Mouse (Mus musculus): ENCODE results near the gene Harbi1.
"Not testable (repeated sequence)": the region's sequence is repeated elsewhere in the genome, so short reads cannot be mapped to it uniquely, and the experiment has no call there.

The Harbi1 gene

DNA sequence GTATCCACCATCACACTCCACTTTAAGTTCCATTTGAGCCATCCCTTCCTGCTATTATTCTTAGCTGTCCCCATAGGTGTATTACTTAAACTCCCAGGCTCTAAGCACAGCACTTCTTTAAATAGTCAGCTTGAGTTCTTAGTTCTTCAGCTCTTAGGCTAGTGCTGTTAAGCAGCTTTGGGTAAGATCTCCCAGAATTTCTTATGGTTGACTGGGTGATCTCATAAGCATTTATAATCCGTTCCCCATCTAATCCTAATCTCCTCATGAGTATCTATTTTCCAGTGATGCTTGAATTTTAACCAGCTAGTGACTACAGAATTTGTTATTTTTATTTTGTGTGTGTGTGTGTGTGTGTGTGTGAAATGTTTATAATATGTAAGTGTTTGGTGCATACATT, 4.3 kb downstream of the Harbi1 start:
- no peak for DNase-seq (ENCODE audit: low read depth)

DNA sequence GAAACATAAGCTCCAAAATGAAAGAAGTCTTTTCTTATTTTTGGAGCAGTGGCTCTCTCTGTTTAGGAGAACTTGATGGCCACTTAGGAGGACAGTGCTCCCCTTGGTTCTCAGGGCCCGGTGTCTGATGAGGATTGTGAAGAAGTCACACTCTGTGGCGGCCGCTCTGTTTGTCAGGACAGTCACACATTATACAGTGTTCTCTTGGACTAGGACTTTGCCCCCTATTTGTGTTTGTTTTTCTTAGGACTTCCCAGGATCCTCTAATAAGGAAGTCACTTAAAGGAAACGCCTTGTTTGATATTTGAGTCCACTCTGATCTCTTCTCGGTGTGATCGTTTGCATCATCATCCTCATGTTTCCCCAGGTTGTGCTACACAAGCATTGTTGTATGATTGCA, 7.6 kb downstream of the Harbi1 start:
- no peak for DNase-seq (ENCODE audit: low read depth)

DNA sequence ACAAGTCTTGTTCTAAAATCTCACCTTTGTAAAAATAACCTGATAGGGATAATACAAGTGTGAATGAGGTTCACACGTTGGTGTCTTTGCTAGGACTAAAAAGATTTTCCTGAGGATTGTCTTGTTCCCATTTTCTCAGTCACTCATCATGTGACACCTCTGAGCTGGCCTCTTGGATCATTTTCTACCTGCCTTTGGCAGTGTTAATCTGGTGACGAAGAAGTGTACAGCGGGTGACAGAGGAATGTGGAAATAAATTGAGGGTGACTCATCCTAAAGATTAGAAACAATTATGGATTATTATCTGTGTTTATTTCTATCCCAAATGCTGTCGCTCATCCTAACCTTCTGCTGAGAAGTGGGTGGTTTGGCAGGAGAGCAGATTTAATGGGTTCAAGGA, 12.7 kb downstream of the Harbi1 start:
- DNase-seq (ENCODE audit: low read depth), result no peak

DNA sequence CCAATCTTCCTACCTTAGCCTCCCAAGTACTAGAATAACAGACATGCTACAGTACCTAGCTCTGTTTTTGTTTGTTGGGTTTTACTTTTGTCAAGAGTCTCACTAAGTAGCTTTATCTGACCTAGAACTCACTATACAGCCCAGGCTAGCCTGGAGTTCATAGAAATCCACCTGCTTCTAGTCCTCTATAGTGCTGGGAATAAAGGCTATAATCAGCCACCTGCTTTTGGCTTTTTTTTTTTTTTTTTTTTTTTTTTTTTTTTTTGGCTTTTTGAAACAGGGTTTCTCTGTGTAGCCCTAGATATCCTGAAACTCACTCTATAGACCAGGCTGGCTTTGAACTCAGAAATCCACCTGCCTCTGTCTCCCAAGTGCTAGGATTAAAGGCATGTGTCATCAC, 13.3 kb downstream of the Harbi1 start:
- DNase-seq (ENCODE audit: low read depth), result no peak

DNA sequence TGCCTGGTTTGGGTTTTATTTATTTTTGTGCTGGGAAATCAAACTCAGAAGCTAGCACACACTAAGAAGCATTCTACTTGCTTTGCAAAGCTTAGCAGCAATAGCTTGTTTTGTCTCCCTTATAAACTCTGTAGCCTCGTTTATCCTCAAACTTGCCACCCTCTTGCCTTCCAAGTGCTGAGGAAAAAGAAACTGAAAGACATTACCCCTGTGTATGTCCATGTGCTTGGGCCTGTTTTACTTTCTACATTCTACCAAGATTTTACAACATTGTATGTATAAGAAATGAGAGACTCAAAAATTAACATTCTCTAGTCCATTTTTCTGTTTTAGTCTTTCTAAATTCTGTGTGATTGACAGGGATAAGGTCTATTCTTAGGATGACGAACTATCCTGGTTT, 14.1 kb downstream of the Harbi1 start:
- no peak for DNase-seq (ENCODE audit: low read depth)

DNA sequence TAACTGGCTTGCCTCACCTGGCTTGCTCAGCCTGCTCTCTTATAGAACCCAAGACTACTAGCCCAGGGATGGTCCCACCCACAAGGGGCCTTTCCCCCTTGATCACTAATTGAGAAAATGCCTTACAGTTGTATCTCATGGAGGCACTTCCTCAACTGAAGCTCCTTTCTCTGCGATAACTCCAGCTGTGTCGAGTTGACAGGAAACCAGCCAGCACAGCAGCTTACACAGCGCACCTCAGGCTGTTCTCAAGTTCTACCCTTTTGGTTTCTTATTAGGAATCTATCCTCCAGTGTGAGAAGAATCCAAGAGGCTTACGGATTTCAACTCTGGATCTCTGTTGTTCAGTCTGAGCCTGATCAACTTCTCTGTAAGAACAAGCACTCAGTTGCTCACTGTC, 14.8 kb downstream of the Harbi1 start:
- not testable (repeated sequence) for DNase-seq (ENCODE audit: low read depth)

DNA sequence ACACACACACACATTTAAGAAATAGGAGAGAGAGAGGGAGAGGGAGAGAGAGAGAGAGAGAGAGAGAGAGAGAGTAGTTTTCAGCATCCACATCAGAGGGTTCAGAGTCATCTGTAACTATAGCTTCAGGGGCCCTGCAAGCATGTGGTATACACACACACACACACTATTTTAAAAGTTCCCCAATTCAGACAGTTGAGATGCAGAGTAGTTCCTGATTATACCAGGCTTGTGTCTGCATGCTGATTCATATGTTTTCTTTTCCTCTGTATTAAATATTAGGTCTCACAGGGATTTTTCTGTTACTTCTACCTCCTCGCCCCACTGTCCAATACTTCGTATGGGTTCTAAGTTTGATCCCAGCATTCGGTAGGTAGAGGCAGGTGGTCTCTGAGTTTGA, 16.4 kb downstream of the Harbi1 start:
- no peak for DNase-seq (ENCODE audit: low read depth)

DNA sequence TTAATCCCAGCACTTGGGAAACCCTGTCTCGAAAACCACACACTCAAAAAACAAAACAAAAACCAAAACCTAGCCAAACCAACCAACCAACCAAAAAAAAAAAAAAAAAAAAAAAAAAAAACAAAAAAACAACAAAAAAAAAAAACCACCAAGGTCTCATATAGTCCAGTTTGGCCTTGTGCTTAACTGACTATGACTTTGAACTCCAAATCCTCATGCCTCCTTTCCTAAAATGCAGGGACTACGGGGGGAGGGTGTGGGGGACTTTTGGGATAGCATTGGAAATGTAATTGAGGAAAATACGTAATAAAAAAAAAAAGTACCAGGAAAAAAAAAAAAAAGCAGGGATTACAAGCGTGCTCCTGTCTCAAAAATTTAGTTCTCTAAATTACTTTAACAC, 18.9 kb downstream of the Harbi1 start:
- DNase-seq (ENCODE audit: low read depth), result no peak

DNA sequence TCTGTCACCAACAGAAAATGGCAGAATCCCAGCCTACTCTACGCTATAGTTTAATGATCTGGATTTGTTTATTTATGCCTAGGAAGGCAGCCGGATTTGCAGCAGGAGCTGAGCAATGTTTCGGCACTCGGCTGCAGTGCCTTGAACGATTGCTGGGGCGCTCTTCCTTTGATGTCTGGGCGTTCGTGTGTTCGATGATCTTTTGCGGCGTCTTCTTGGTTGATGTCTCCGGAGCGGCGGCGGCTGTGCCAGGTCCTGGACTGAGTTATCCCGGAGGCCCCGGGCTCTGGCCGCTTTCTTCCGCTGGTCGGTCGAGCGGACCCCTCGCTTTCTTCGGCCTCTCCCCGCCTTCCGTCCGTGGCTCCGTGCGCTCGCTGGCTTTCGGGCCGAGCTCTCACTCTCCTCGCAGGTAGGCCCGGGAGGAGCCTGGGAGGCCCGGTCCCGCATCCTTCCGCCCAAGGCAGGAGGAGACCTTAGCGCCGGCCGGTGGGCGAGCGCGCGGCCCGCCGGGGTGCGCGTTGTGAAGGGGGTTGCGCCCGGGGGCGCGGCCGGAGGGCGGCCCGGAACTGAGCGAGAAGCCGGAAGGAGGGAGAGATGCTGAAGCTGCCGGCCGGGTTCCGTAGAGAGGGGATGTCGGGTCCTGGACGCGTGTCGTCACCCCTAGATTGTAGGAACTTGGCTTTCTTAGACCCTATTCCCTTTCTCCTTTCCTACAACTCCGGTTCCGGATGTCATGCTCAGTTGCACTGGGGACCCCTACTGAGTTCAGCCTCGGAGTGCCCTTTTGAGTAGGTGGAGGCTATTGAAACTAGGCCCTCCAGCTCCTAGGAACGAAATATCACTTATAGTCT, 19.5 kb downstream of the Harbi1 start, which contains the start of gene Ambra1:
TSS of gene Ambra1 (plus strand) at position 164 of the 851 bp plus-strand sequence.
- DNase-seq (ENCODE audit: low read depth), result peak; percentile 92

DNA sequence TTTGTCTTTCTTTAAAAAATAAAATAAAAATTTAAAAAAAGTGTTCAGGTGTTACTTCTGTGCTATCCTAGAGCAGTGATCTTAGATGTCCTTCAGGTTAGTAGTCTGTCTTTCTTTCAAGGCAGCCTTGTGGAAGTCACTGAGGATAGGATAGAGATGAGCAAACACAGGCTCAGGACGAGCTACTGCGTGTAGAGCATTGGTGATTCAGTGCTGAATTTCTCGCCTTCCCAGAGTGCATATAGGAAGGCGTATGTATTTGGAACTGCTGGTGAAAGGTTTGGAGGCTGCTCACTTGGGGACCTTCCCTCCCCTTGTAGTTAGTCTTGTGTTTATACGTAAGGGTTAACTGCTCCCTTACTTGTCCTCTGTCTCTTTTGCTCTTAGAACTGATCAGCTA, 24.6 kb downstream of the Harbi1 start:
- DNase-seq (ENCODE audit: low read depth), result no peak

DNA sequence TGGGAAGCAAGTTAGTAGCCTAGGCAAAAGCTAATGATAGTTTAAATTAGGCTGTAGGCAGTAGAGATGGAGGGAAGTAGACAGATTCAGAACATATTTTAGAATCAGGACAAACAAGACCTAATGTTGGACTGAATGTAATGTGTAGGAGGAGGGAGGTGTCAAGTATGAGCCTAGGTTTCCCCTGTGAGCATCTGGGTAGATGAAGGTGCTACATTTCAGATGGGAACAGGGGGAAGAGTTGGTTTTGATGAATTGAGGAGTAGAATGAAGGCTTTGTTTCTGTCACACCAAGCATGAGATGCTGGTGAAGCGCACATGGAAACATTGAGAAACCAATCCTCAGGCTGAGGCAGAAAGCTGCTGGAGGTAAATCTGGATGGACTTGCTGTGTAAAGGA, 28.9 kb downstream of the Harbi1 start:
- no peak for DNase-seq (ENCODE audit: low read depth)

DNA sequence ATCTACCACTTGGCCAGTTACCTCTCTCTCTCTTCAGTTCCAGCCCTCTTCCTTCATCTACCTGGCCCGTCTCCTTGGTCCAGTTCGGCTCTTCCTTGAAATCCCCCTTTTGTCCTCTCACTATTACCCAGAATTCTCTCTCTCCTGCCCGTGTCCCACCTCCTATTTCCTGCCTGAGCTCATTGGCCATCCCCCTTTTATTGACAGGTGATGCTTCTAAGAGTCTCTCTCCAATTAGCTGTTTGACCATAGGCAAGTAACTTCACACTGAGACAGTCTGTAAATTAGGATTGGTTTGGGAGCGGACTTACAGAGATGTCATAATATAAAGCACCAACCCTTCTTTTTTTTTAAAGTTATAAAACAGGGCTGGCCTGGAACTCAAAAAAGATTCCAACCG, 34.0 kb downstream of the Harbi1 start:
- no peak for DNase-seq (ENCODE audit: low read depth)

DNA sequence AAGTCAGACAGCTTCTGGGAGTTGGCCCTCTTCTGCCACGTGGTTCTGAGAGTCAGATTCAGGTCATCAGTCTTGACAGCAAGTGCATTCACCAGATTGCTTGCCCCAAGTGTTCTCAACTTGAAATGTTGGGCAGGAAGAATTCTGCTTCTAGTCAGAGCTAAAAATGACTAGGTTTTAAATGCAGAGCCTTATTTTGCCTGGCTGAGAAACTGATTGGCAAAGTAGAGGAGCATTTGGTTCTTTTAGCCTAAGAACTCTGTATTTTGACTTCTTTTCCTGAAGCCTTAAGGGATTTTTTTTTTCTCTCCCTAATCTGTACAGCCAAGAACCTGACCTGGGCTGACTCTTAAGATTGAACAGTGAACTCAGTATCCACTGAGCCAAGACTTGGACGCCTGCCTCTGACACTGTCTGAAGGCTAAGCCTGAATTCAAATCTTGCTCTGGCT, 39.2 kb downstream of the Harbi1 start:
- DNase-seq (ENCODE audit: low read depth), result no peak
